Mouse (Mus musculus): ENCODE results near the gene Apoe. TPM values are rescaled to one million over a fixed set of nuclear protein-coding genes. Genes with fewer than 3 reads are reported as not detected.

The Apoe gene
- polyA plus RNA-seq, 1 experiment: 2.0 TPM

DNA sequence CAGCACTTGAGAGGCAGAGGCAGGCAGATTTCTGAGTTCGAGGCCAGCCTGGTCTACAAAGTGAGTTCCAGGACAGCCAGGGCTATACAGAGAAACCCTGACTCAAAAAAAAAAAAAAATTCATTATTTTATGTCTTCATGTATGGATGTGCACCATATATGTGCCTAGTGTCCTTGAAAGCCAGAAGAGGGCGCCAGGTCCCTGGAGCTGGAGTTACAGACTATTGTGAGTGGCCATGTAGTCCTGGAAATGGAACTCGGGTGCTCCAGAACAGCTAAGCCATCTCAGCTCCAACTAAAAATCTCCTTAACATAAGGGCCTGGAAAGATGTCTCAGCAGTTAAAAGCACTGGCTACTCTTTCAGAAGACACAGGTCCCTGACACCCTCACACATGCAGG is 32.2 kb downstream of the Apoe start:
- Histone ChIP-seq H3K27me3 (ENCODE audit: control insufficient read depth, insufficient read depth, insufficient read length) (no peaks in the 10 kb centered on the region), H3K79me2 (ENCODE audit: control insufficient read depth, insufficient read depth) (peaks cover 31% of the 10 kb centered on the region), H3K36me3 (ENCODE audit: control insufficient read depth, insufficient read depth) (no peaks in the 10 kb centered on the region), H3ac (ENCODE audit: control insufficient read depth, insufficient read length, low read depth) (no peak overlapping the region), H3K79me3 (ENCODE audit: low read depth) (peaks cover 26% of the 10 kb centered on the region), H3K4me3 (ENCODE audit: insufficient read depth, poor library complexity, severe bottlenecking) (no peak overlapping the region)
- no peak for TF ChIP-seq FOSL1 (IDR thresholded peaks at IDR 0.05; ENCODE audit: insufficient read depth, low read length, poor library complexity, severe bottlenecking)
- no peak for TF ChIP-seq CTCF (IDR thresholded peaks at IDR 0.05; ENCODE audit: control insufficient read depth, insufficient read depth, insufficient read length)
- no peak for TF ChIP-seq CEBPB (IDR thresholded peaks at IDR 0.05; ENCODE audit: low read depth)
- no peak for TF ChIP-seq MYOG (IDR thresholded peaks at IDR 0.05; ENCODE audit: control insufficient read depth, extremely low read depth, insufficient read length)
- no peak for TF ChIP-seq MAX (IDR thresholded peaks at IDR 0.05)
- TF ChIP-seq MYOD1 (IDR thresholded peaks at IDR 0.05; ENCODE audit: control insufficient read depth, insufficient read length, low read depth): no peak
- no peak for TF ChIP-seq USF1 (IDR thresholded peaks at IDR 0.05; ENCODE audit: low read depth)

DNA sequence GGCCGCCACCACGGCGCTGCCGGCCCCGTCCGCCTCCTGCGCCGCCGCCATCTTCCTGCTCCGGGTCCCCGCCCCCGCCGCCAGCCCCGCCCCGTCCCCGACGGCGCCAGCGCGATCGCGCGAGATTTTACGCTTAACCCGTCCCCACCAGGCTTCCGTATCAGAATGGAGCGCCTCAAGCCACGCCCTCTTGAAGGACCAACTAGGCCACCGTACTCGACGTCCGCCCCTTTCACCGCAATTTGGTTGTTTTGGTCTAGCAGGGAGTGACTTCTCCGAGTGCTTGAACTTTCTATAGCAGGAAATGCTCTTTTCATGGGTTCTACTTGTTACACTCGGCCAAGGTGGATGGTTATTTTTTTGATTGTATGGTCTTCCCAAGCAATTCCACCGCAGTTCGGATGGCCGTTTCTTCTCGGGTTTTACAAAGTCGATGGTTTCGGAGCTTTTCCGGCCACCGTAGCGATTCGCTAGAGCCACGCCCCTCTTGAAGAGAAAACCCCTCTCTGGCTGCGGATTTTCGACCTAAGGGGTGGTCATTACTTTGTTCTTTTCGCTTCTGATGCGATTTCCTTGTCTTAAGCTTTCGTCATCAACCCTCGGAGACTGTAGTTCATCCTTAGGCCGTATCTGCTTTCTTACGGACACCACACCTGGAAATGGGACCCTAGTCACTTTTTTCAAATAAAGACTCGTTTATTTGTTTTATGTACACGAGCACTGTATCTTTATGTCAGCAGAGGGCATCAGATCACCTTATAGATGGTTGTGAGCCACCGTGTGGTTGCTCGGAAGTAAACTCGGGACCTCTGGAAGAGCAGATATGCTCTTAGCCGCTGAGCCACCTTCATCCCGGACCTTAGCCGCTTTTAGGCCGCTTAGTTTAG is 33.8 kb downstream of the Apoe start, which contains the start of gene Clptm1:
Clptm1 (minus strand) TSS at position 79 of the 887 bp plus-strand sequence.
- H3ac ChIP-seq (ENCODE audit: control insufficient read depth, insufficient read length, low read depth): peak within 1 kb of the TSS; percentile 97
- H3K4me3 ChIP-seq (ENCODE audit: insufficient read depth, poor library complexity, severe bottlenecking): peak within 1 kb of the TSS; percentile 79
- no peaks in the 10 kb centered on the region for H3K36me3 ChIP-seq (ENCODE audit: control insufficient read depth, insufficient read depth)
- no peaks in the 10 kb centered on the region for H3K27me3 ChIP-seq (ENCODE audit: control insufficient read depth, insufficient read depth, insufficient read length)
- TF ChIP-seq CEBPB (IDR thresholded peaks at IDR 0.05; ENCODE audit: low read depth) (no peak), MYOG (IDR thresholded peaks at IDR 0.05; ENCODE audit: control insufficient read depth, extremely low read depth, insufficient read length) (no peak), CTCF (IDR thresholded peaks at IDR 0.05; ENCODE audit: control insufficient read depth, insufficient read depth, insufficient read length) (no peak), MAX (IDR thresholded peaks at IDR 0.05) (no peak), USF1 (IDR thresholded peaks at IDR 0.05; ENCODE audit: low read depth) (no peak), MYOD1 (IDR thresholded peaks at IDR 0.05; ENCODE audit: control insufficient read depth, insufficient read length, low read depth) (no peak)
- H3K79me3 ChIP-seq (ENCODE audit: low read depth): peaks cover 39% of the 10 kb centered on the region
- peaks cover 46% of the 10 kb centered on the region for H3K79me2 ChIP-seq (ENCODE audit: control insufficient read depth, insufficient read depth)

- H3K4me3 ChIP-seq (ENCODE audit: insufficient read depth, poor library complexity, severe bottlenecking): peak overlapping the region; percentile 79
- peaks cover 46% of the 10 kb centered on the region for H3K79me3 ChIP-seq (ENCODE audit: low read depth)
- TF ChIP-seq MYOD1 (IDR thresholded peaks at IDR 0.05; ENCODE audit: control insufficient read depth, insufficient read length, low read depth) (no peak), MAX (IDR thresholded peaks at IDR 0.05) (no peak), USF1 (IDR thresholded peaks at IDR 0.05; ENCODE audit: low read depth) (no peak), MYOG (IDR thresholded peaks at IDR 0.05; ENCODE audit: control insufficient read depth, extremely low read depth, insufficient read length) (no peak), FOSL1 (IDR thresholded peaks at IDR 0.05; ENCODE audit: insufficient read depth, low read length, poor library complexity, severe bottlenecking) (no peak)
- peaks cover 53% of the 10 kb centered on the region for H3K79me2 ChIP-seq (ENCODE audit: control insufficient read depth, insufficient read depth)
- no peaks in the 10 kb centered on the region for H3K36me3 ChIP-seq (ENCODE audit: control insufficient read depth, insufficient read depth)
- H3ac ChIP-seq (ENCODE audit: control insufficient read depth, insufficient read length, low read depth): peak overlapping the region; percentile 97
- H3K27me3 ChIP-seq (ENCODE audit: control insufficient read depth, insufficient read depth, insufficient read length): no peaks in the 10 kb centered on the region
Measured at GRCm38 (mm10) chr7:19664455-19664954, 34.5 kb downstream of the Apoe start.

- H3K4me3 ChIP-seq (ENCODE audit: insufficient read depth, poor library complexity, severe bottlenecking): peak overlapping the region; percentile 79
- H3K27me3 ChIP-seq (ENCODE audit: control insufficient read depth, insufficient read depth, insufficient read length): no peaks in the 10 kb centered on the region
- no peak for TF ChIP-seq MYOG (IDR thresholded peaks at IDR 0.05; ENCODE audit: control insufficient read depth, extremely low read depth, insufficient read length)
- TF ChIP-seq MYOD1 (IDR thresholded peaks at IDR 0.05; ENCODE audit: control insufficient read depth, insufficient read length, low read depth): no peak
- peak overlapping the region; percentile 97 for H3ac ChIP-seq (ENCODE audit: control insufficient read depth, insufficient read length, low read depth)
- no peaks in the 10 kb centered on the region for H3K36me3 ChIP-seq (ENCODE audit: control insufficient read depth, insufficient read depth)
- H3K79me2 ChIP-seq (ENCODE audit: control insufficient read depth, insufficient read depth): peaks cover 59% of the 10 kb centered on the region
- peaks cover 49% of the 10 kb centered on the region for H3K79me3 ChIP-seq (ENCODE audit: low read depth)
Measured at GRCm38 (mm10) chr7:19663940-19664339, 35.0 kb downstream of the Apoe start.

DNA sequence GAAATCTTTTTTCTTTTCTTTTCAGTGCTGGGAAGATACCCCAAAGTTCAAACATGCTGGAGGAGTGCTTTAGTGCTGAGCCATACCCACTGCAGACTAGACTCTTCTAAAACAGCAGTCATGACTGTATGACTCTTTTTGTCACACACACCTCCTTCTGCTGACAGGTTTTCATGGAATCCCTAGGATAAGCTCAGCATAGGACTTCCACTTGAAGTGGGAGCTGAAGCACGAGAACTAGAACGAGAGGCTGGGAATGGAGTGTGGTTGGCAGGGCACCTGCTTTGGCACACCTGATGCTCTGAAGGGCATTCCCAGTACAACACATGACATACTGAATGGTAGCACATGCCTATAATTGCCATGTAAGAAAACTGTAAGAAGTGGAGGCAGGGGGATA is 46.4 kb downstream of the Apoe start:
- Histone ChIP-seq H3K79me3 (ENCODE audit: low read depth) (peaks cover 8% of the 10 kb centered on the region), H3K36me3 (ENCODE audit: control insufficient read depth, insufficient read depth) (peaks cover 8% of the 10 kb centered on the region)

More for the DNA sequence above, 46.4 kb downstream of the Apoe start:
- no peak overlapping the region for H3ac ChIP-seq (ENCODE audit: control insufficient read depth, insufficient read length, low read depth)
- no peaks in the 10 kb centered on the region for H3K27me3 ChIP-seq (ENCODE audit: control insufficient read depth, insufficient read depth, insufficient read length)
- peaks cover 16% of the 10 kb centered on the region for H3K79me2 ChIP-seq (ENCODE audit: control insufficient read depth, insufficient read depth)
- TF ChIP-seq MYOD1 (IDR thresholded peaks at IDR 0.05; ENCODE audit: control insufficient read depth, insufficient read length, low read depth) (no peak), USF1 (IDR thresholded peaks at IDR 0.05; ENCODE audit: low read depth) (no peak), MAX (IDR thresholded peaks at IDR 0.05) (no peak), MYOG (IDR thresholded peaks at IDR 0.05; ENCODE audit: control insufficient read depth, extremely low read depth, insufficient read length) (no peak), FOSL1 (IDR thresholded peaks at IDR 0.05; ENCODE audit: insufficient read depth, low read length, poor library complexity, severe bottlenecking) (no peak)
- no peak overlapping the region for H3K4me3 ChIP-seq (ENCODE audit: insufficient read depth, poor library complexity, severe bottlenecking)

All from C2C12 (cell line).